Mouse (Mus musculus) myocyte (in vitro differentiated cells): ENCODE results near the gene Lgalsl. TPM values are rescaled to one million over a fixed set of nuclear protein-coding genes. Genes with fewer than 3 reads are reported as not detected.

ENCODE experiments used
- H3K27me3 ChIP-seq: one replicate; pipeline ENCODE4 v1.6.1; 2011; ENCODE audit not compliant: control insufficient read depth, insufficient read depth, insufficient read length
- H3K36me3 ChIP-seq: one replicate; pipeline ENCODE4 v1.6.1; 2011; ENCODE audit not compliant: control insufficient read depth, insufficient read depth
- H3K4me2 ChIP-seq: one replicate; pipeline ENCODE4 v1.6.1; 2011; ENCODE audit warnings: low read depth, control low read depth
- H3K4me3 ChIP-seq: one replicate; pipeline ENCODE4 v1.5.1; 2011; ENCODE audit warnings: mild to moderate bottlenecking, control low read depth, moderate library complexity
- H3K79me2 ChIP-seq: one replicate; pipeline ENCODE4 v1.6.1; 2011; ENCODE audit not compliant: control insufficient read depth, insufficient read depth
- H3ac ChIP-seq: one replicate; pipeline ENCODE4 v1.6.1; 2011; ENCODE audit not compliant: control insufficient read depth, insufficient read length
- CEBPB ChIP-seq: IDR thresholded peaks from 2 replicates; pipeline ENCODE4 v1.6.1; 2011; ENCODE audit warnings: mild to moderate bottlenecking, moderate library complexity; ENCODE audit not compliant: poor library complexity, insufficient read depth, severe bottlenecking
- E2F4 ChIP-seq: IDR thresholded peaks from one replicate; pipeline ENCODE4 v1.6.1; 2011; ENCODE audit warnings: mild to moderate bottlenecking, control low read depth, moderate library complexity; ENCODE audit not compliant: insufficient read depth
- MAX ChIP-seq: IDR thresholded peaks from one replicate; pipeline ENCODE4 v1.6.1; 2011; ENCODE audit warnings: low read depth, mild to moderate bottlenecking, control low read depth
- MYOD1 ChIP-seq, 3 experiments: IDR thresholded peaks; one replicate each; pipeline ENCODE4 v1.6.1; 2011; ENCODE audit warnings: control low read depth in 2 of 3, low read depth in 2 of 3, mild to moderate bottlenecking in 2 of 3, moderate library complexity in 1 of 3; ENCODE audit not compliant: insufficient read length in 2 of 3, control insufficient read depth in 1 of 3
- MYOG ChIP-seq, 3 experiments: IDR thresholded peaks; one replicate each; pipeline ENCODE4 v1.6.1; 2011; ENCODE audit warnings: control low read depth in 2 of 3, low read depth in 2 of 3, mild to moderate bottlenecking in 2 of 3; ENCODE audit not compliant: insufficient read length in 2 of 3, control insufficient read depth in 1 of 3, insufficient read depth in 1 of 3
- POLR2A ChIP-seq: IDR thresholded peaks from one replicate; pipeline ENCODE4 v1.6.1; 2011; ENCODE audit warnings: low read depth, mild to moderate bottlenecking, control low read depth, moderate library complexity; ENCODE audit not compliant: insufficient read length
- POLR2AphosphoS2 ChIP-seq: IDR thresholded peaks from one replicate; pipeline ENCODE4 v1.6.1; 2011; ENCODE audit warnings: low read depth, control low read depth; ENCODE audit not compliant: insufficient read length
- REST ChIP-seq: IDR thresholded peaks from one replicate; pipeline ENCODE4 v1.6.1; 2011; ENCODE audit warnings: mild to moderate bottlenecking, control low read depth, moderate library complexity; ENCODE audit not compliant: insufficient read depth, insufficient read length
- SRF ChIP-seq: IDR thresholded peaks from one replicate; pipeline ENCODE4 v1.6.1; 2011; ENCODE audit warnings: low read depth; ENCODE audit not compliant: control insufficient read depth, insufficient read length
- TCF12 ChIP-seq: IDR thresholded peaks from one replicate; pipeline ENCODE4 v1.6.1; 2011; ENCODE audit warnings: mild to moderate bottlenecking, control low read depth; ENCODE audit not compliant: poor library complexity, insufficient read depth, severe bottlenecking
- TCF3 ChIP-seq: IDR thresholded peaks from one replicate; pipeline ENCODE4 v1.6.1; 2011; ENCODE audit warnings: low read depth, control low read depth; ENCODE audit not compliant: insufficient read length
- USF1 ChIP-seq: IDR thresholded peaks from one replicate; pipeline ENCODE4 v1.6.1; 2011; ENCODE audit warnings: low read depth, mild to moderate bottlenecking, control low read depth, moderate library complexity
- polyA plus RNA-seq: library from polyadenylated mRNA; unstranded; fragments of >200 nt; fragmentation: generic; extraction: Trizol; gene quantifications from one replicate; pipeline ENCODE4 v1.2.1, GENCODE M21; 2012; ENCODE audit warnings: missing spikeins

Gene Lgalsl
- polyA plus RNA-seq, 1 experiment: 0.10 TPM

DNA sequence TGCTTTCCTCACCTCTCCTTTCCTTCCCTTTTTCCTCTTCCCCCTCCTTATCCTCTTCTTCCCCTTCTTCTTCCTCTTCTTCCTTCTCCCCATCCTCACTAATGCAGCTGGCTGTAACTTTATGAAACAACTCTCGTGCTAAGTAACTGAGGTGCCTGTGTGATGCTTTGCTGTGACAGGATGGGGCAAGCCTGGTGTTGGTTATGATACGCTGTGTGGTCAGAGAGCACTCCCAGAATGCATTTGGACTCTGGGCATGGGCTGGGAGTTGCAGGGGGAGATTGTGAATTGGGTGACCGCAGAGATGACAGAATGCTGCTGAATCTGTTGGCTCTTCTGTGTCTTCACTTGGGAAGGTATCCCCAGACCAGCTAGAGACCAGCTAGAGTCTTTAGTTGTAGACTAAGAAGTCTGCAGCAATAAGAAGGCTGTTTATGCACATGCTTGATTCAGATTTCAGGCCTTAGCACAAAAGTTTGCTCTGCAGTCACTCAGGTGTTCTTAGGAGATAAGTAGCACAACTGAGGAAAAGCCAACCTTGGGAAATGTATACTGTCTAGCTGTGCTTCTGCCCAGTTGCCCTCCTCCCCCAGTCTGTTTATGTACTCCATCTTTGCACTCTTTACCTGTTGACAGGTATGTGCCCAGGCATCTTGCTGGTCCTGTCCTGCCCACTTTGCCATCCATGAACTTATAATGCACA is 51.8 kb downstream of the Lgalsl start:
- Histone ChIP-seq H3K27me3 (no peaks in the 10 kb centered on the region), H3K79me2 (no peaks in the 10 kb centered on the region), H3K36me3 (no peaks in the 10 kb centered on the region), H3ac (no peak overlapping the region), H3K4me3 (no peak overlapping the region), H3K4me2 (no peak overlapping the region)
- no peak for TF ChIP-seq TCF12

DNA sequence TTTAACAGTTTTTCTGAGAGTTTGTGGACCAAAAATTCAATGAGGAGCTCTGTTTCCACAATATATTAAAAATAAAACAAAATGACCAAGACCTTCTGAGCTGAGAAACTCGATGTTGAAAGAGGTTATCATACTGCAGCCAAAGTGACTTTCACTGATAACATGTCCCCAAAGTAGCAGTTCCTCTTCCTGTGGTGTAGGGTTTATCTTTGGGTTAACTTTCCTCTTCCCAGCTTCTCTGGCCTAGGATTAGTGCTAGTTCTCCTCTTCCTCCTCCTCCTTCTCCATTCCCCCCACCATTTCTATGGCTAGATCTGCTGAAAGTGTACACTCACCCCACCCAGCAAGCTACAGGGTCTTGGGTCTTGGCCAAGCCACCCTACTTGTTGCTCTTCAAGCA is 52.6 kb downstream of the Lgalsl start:
- H3ac ChIP-seq: no peak overlapping the region
- no peaks in the 10 kb centered on the region for H3K36me3 ChIP-seq
- H3K4me2 ChIP-seq: no peak overlapping the region
- H3K4me3 ChIP-seq: no peak overlapping the region
- TF ChIP-seq POLR2AphosphoS2 (no peak), USF1 (no peak), MAX (no peak), MYOG (IDR thresholded peaks at IDR 0.05; ENCODE audit: control insufficient read depth in 1 of 3, insufficient read depth in 1 of 3, insufficient read length in 2 of 3, low read depth in 2 of 3) (no peak), SRF (no peak), TCF3 (no peak), MYOD1 (IDR thresholded peaks at IDR 0.05; ENCODE audit: control insufficient read depth in 1 of 3, insufficient read length in 2 of 3, low read depth in 2 of 3) (no peak), E2F4 (no peak), REST (no peak), POLR2A (no peak), CEBPB (no peak)
- H3K27me3 ChIP-seq: no peaks in the 10 kb centered on the region
- no peaks in the 10 kb centered on the region for H3K79me2 ChIP-seq

DNA sequence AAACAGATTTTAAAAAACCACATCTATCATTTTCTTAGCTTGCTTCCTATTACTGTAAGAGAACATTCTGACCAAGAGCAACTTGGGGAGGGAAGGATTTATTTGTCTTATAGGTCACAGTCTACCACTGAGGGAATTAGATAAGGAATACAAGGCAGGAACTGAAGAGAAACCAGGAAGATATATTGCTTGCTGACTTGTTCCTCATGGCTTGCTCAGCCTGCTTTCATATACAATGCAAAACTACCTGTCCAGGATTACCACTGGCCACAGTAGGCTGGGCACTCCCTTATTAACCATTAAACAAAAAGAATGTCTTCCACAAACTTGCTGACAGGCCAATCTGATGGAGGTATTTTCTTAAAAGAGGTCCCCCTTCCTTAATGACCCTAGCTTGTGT is 54.2 kb downstream of the Lgalsl start:
- H3K4me2 ChIP-seq: no peak overlapping the region
- TF ChIP-seq MYOD1 (IDR thresholded peaks at IDR 0.05; ENCODE audit: control insufficient read depth in 1 of 3, insufficient read length in 2 of 3, low read depth in 2 of 3): no peak
- no peak for TF ChIP-seq USF1
- no peak for TF ChIP-seq REST
- no peak for TF ChIP-seq TCF12
- no peak for TF ChIP-seq E2F4
- no peak for TF ChIP-seq TCF3
- TF ChIP-seq MYOG (IDR thresholded peaks at IDR 0.05; ENCODE audit: control insufficient read depth in 1 of 3, insufficient read depth in 1 of 3, insufficient read length in 2 of 3, low read depth in 2 of 3): no peak
- TF ChIP-seq POLR2AphosphoS2: no peak
- TF ChIP-seq CEBPB: no peak
- TF ChIP-seq SRF: no peak
- no peaks in the 10 kb centered on the region for H3K36me3 ChIP-seq
- H3K79me2 ChIP-seq: no peaks in the 10 kb centered on the region
- H3ac ChIP-seq: no peak overlapping the region
- no peak overlapping the region for H3K4me3 ChIP-seq
- H3K27me3 ChIP-seq: no peaks in the 10 kb centered on the region

Other genes with a start within 250 kb of the Lgalsl start
- 7.6 TPM for gene Aftph, start 89.5 kb downstream of the Lgalsl start, polyA plus RNA-seq